Mouse (Mus musculus): ENCODE measurements around the gene Tfeb.

Gene Tfeb

GRCm38 (mm10) chr17:47736856-47737255, at the start of gene Tfeb:
Gene Tfeb (plus strand): TSS chr17:47737030.
- in situ Hi-C loops (cut with MboI, MseI): no loop called here

- in situ Hi-C loops (cut with MboI, MseI): loop anchor here in 1 of 2 experiments (5.0 kb wide), 1 partner anchor 55 kb away; the partner anchor contains the start of gene Usp49
Observed at GRCm38 (mm10) chr17:47687409-47688343, 49.2 kb upstream of the Tfeb start.

- in situ Hi-C loops (cut with MboI, MseI): loop anchor here in 1 of 2 experiments (5.0 kb wide), 1 partner anchor 56 kb away; the partner anchor contains the start of gene Usp49
Observed at GRCm38 (mm10) chr17:47688344-47688607, 48.6 kb upstream of the Tfeb start, which contains the start of gene Tomm6. Gene Tomm6 (minus strand): TSS chr17:47688386.

- in situ Hi-C loops (cut with MboI, MseI): loop anchor here in 1 of 2 experiments (5.0 kb wide), 1 partner anchor 57 kb away; the partner anchor contains the start of gene Usp49
Observed at GRCm38 (mm10) chr17:47688608-47689575, 47.9 kb upstream of the Tfeb start, which contains the start of gene Frs3. Gene Frs3 (plus strand): TSS chr17:47689030.

GRCm38 (mm10) chr17:47689894-47690293, 46.9 kb upstream of the Tfeb start:
- in situ Hi-C loops (cut with MboI, MseI): loop anchor here in 1 of 2 experiments (5.0 kb wide), 2 partner anchors 58 to 183 kb away; partner anchors contain the start of genes Ccnd3 and Usp49

- in situ Hi-C loops (cut with MboI, MseI): loop anchor here in 1 of 2 experiments (5.0 kb wide), 1 partner anchor 184 kb away; the partner anchor contains the start of gene Ccnd3
Observed at GRCm38 (mm10) chr17:47691650-47692049, 45.2 kb upstream of the Tfeb start.

GRCm38 (mm10) chr17:47693671-47694441, 43.0 kb upstream of the Tfeb start:
- in situ Hi-C loops (cut with MboI, MseI): loop anchor here in 1 of 2 experiments (5.0 kb wide), 1 partner anchor 187 kb away; the partner anchor contains the start of gene Ccnd3

- in situ Hi-C loops (cut with MboI, MseI): loop anchor here in 1 of 2 experiments (5.0 kb wide), 1 partner anchor 187 kb away; the partner anchor contains the start of gene Ccnd3
Observed at GRCm38 (mm10) chr17:47694442-47694502, 42.6 kb upstream of the Tfeb start, which contains the start of gene Gm21981. Gene Gm21981 (minus strand): TSS chr17:47694455.

GRCm38 (mm10) chr17:47694503-47695336, 42.1 kb upstream of the Tfeb start, which contains the start of gene Prickle4:
Gene Prickle4 (minus strand): TSS chr17:47694736.
- in situ Hi-C loops (cut with MboI, MseI): loop anchor here in 1 of 2 experiments (5.0 kb wide), 1 partner anchor 187 kb away; the partner anchor contains the start of gene Ccnd3

GRCm38 (mm10) chr17:47695337-47695710, 41.5 kb upstream of the Tfeb start:
- in situ Hi-C loops (cut with MboI, MseI): no loop called here

- in situ Hi-C loops (cut with MboI, MseI): no loop called here
Observed at GRCm38 (mm10) chr17:47698156-47698555, 38.7 kb upstream of the Tfeb start.

GRCm38 (mm10) chr17:47699055-47699454, 37.8 kb upstream of the Tfeb start:
- in situ Hi-C loops (cut with MboI, MseI): no loop called here

- in situ Hi-C loops (cut with MboI, MseI): no loop called here
Observed at GRCm38 (mm10) chr17:47701793-47702192, 35.0 kb upstream of the Tfeb start.

GRCm38 (mm10) chr17:47702548-47703345, 34.1 kb upstream of the Tfeb start:
- in situ Hi-C loops (cut with MboI, MseI): no loop called here

GRCm38 (mm10) chr17:47703556-47703955, 33.3 kb upstream of the Tfeb start:
- in situ Hi-C loops (cut with MboI, MseI): no loop called here

GRCm38 (mm10) chr17:47704692-47705091, 32.1 kb upstream of the Tfeb start:
- in situ Hi-C loops (cut with MboI, MseI): no loop called here

GRCm38 (mm10) chr17:47706196-47706595, 30.6 kb upstream of the Tfeb start:
- in situ Hi-C loops (cut with MboI, MseI): no loop called here

GRCm38 (mm10) chr17:47707961-47708360, 28.9 kb upstream of the Tfeb start:
- in situ Hi-C loops (cut with MboI, MseI): no loop called here

- in situ Hi-C loops (cut with MboI, MseI): no loop called here
Observed at GRCm38 (mm10) chr17:47708972-47709371, 27.9 kb upstream of the Tfeb start.

Data from T-helper 17 cell (primary cell).